Mouse (Mus musculus) brain, embryonic 14.5 days (tissue): Measurements from ENCODE around the gene Drc3.

Experiments used
- CTCF ChIP-seq: fragments of 200-500 bp; IDR thresholded peaks from 2 replicates; pipeline ENCODE4 v1.5.1; 2012; ENCODE audit warnings: inconsistent platforms, mild to moderate bottlenecking, moderate library complexity, borderline replicate concordance; ENCODE audit not compliant: insufficient read depth, insufficient read length; ENCODE audit errors: extremely low read depth
- POLR2A ChIP-seq: fragments of 200-500 bp; IDR thresholded peaks from 2 replicates; pipeline ENCODE4 v1.6.1; 2012; ENCODE audit warnings: mild to moderate bottlenecking, inconsistent platforms, borderline replicate concordance; ENCODE audit not compliant: poor library complexity, insufficient read depth, insufficient read length, severe bottlenecking; ENCODE audit errors: extremely low read depth

DNA sequence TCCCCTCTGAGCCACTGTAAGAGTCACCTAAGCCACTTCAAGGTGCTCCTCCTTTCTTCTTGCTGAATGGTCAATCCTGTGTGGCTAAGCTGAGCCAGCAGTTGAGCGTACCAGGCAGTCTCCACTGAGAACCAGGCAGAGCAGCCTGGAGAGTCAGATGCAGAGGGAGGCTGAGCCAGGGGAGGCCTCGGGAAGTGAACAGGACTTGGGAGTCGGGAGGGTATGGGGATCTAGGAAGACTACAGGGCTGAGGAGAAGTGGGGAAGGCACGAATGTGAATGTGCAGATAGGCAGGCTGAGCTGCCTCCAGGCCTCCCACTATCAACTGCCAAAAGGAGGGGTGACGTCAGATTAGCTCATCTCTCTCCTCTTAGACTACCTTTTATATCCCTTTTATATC, 34.4 kb upstream of the Drc3 start:
- TF ChIP-seq CTCF (no peak), POLR2A (no peak)
